Mouse (Mus musculus) stomach, embryonic 16.5 days (tissue): ENCODE results near the gene Cldn4. TPM values are rescaled to one million over a fixed set of nuclear protein-coding genes. Genes with fewer than 3 reads are reported as not detected.

ENCODE experiments used
- ATAC-seq: fragments of 200-750 bp; cut with Nextera tagmentation; 2 replicates; pipeline ENCODE4 v1.8.0; 2017; ENCODE audit warnings: moderate number of reproducible peaks, moderate TSS enrichment; ENCODE audit not compliant: insufficient read depth, low FRiP score
- H3K27ac ChIP-seq: fragments of 300-500 bp; sonication (generic); 2 replicates; pipeline ENCODE4 v1.5.1; 2014; ENCODE audit warnings: low read length
- H3K27me3 ChIP-seq: fragments of 300-500 bp; sonication (generic); 2 replicates; pipeline ENCODE4 v1.6.1; 2014; ENCODE audit warnings: low read length, control low read depth, mixed read lengths; ENCODE audit not compliant: control insufficient read depth, insufficient read depth
- H3K36me3 ChIP-seq: fragments of 300-500 bp; sonication (generic); 2 replicates; pipeline ENCODE4 v1.6.1; 2014; ENCODE audit warnings: low read length; ENCODE audit not compliant: control insufficient read depth, insufficient read depth
- H3K4me1 ChIP-seq: fragments of 300-500 bp; sonication (generic); 2 replicates; pipeline ENCODE4 v1.6.1; 2014; ENCODE audit warnings: low read length, control low read depth, mixed read lengths; ENCODE audit not compliant: control insufficient read depth, insufficient read depth
- H3K4me2 ChIP-seq: fragments of 300-500 bp; sonication (generic); 2 replicates; pipeline ENCODE4 v1.6.1; 2014; ENCODE audit warnings: low read depth, low read length, mixed read lengths
- H3K4me3 ChIP-seq: fragments of 300-500 bp; sonication (generic); replicated peaks from 2 replicates; pipeline ENCODE4 v1.5.1; 2014; ENCODE audit warnings: mild to moderate bottlenecking, low read length
- H3K9ac ChIP-seq: fragments of 300-500 bp; sonication (generic); 2 replicates; pipeline ENCODE4 v1.6.1; 2014; ENCODE audit warnings: low read length
- H3K9me3 ChIP-seq: fragments of 300-500 bp; sonication (generic); replicated peaks from 2 replicates; pipeline ENCODE4 v1.6.1; 2016; ENCODE audit warnings: low read length, control low read depth; ENCODE audit not compliant: control insufficient read depth
- WGBS: fragments of 180-500 bp; shearing (Covaris S2); extraction: QIAGEN DNeasy Blood & Tissue Kit; methylation state at CpG from one replicate; pipeline ENCODE4 v1.1.7; 2014; 5-methylcytosine and 5-hydroxymethylcytosine counted together
- polyA plus RNA-seq: library from polyadenylated mRNA; unstranded; fragments of >200 nt; fragmentation: Nextera tagmentation; extraction: Ambion mirVana; gene quantifications from 2 replicates; pipeline ENCODE4 v1.2.1, GENCODE M21; 2015

Gene Cldn4
- polyA plus RNA-seq, 1 experiment from 2014 or later, result 73.1 TPM

DNA sequence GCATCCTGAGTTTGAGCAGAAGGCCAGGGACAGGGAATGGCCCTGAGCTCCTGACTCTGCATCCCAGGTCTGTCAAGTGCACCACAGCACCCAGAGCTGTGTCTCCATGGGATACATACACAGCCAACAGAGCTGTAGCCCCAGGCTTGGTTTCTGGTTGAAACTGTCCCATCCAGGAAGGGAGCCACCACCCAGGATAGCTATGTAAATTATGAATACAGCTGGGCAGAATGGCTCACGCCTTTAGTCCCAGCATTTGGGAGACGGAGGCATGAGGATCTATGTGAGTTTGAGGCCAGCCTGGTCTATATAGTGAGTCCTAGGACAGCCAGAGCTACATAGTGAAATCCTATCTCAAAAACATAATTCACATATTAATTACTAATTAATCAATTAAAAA lies 16.7 kb downstream of the Cldn4 start:
- peaks cover 6% of the 10 kb centered on the region; the same call in 1 of the 2 replicates for H3K4me1 ChIP-seq
- no peaks in the 10 kb centered on the region for H3K27me3 ChIP-seq
- no peak overlapping the region for H3K4me2 ChIP-seq
- no peak for ATAC-seq
- H3K9me3 ChIP-seq, result no peaks in the 10 kb centered on the region
- no peak overlapping the region for H3K27ac ChIP-seq
- no peak overlapping the region for H3K9ac ChIP-seq
- no peaks in the 10 kb centered on the region for H3K36me3 ChIP-seq
- H3K4me3 ChIP-seq, result no peak overlapping the region
- WGBS, result 83% methylated on average over 2 of the region's 2 CpGs

DNA sequence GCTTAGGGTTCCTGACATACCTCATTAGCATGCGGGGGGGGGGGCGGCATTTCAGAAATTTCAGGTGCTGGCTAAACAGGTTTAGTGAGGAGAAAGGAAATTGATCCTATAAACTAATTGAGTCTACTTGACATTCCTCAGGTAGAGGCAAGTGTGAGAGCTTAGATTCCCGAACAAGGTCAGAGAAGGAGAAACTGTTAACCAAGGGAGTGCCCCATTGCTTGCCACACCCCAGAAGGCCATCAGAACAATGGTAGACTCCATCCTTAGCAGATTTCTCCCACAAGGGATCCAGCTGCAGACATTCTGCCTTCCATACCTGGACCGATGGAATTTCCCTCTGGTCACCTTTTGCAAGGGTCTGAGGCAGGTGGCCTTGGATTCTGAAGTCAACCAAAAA lies 20.0 kb downstream of the Cldn4 start:
- Histone ChIP-seq H3K4me2 (no peak overlapping the region), H3K36me3 (no peaks in the 10 kb centered on the region), H3K27me3 (no peaks in the 10 kb centered on the region), H3K9ac (no peak overlapping the region), H3K4me1 (no peaks in the 10 kb centered on the region), H3K27ac (no peak overlapping the region), H3K4me3 (no peak overlapping the region), H3K9me3 (no peaks in the 10 kb centered on the region)
- ATAC-seq, result no peak
- WGBS, result 61% methylated on average over 4 of the region's 4 CpGs

DNA sequence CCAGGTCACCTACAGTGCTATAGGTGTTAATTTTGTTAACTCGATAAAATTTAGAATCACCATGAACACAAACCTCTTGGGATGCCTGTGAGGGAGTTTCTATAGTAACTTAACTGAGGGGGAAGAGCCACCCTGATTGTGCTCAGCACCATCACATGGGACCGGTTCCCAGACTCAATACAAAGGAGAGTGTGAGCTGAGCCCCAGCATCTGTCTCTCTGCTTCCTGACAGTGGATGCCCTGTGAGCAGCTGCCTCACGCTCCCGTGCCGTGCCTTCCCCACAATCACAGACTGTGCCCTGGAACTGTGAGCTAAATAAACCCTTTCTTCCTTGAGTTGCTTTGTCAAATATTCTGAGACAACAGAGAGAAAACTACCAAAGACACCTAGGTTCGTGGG lies 23.6 kb downstream of the Cldn4 start:
- Histone ChIP-seq H3K27ac (no peak overlapping the region), H3K9me3 (no peaks in the 10 kb centered on the region), H3K4me3 (no peak overlapping the region), H3K4me2 (no peak overlapping the region), H3K36me3 (no peaks in the 10 kb centered on the region), H3K4me1 (no peaks in the 10 kb centered on the region), H3K27me3 (no peaks in the 10 kb centered on the region), H3K9ac (no peak overlapping the region)
- no peak for ATAC-seq
- WGBS, result 61% methylated on average over 6 of the region's 6 CpGs

DNA sequence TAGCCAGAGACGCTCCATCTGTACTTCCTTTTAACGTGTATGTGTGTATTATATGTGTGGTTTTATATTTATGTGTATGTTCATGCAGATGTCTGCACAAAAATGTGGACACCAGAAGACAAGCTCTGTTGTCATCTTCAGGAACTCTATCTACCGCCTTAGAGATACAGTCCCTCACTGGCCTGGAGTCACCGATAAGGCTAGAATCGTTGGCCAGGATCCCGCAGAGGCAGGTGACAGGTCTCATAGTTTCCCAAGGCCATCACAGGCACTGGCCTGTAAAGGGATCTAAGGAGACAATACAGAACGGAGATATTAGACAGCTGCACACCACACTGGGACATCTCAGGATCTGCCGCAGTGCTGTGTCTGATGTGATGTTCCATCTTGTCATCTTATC lies 25.6 kb downstream of the Cldn4 start:
- WGBS, result 86% methylated on average over 8 of the region's 8 CpGs
- Histone ChIP-seq H3K4me2 (no peak overlapping the region), H3K27me3 (no peaks in the 10 kb centered on the region), H3K4me3 (no peak overlapping the region), H3K36me3 (no peaks in the 10 kb centered on the region), H3K9ac (no peak overlapping the region), H3K9me3 (no peaks in the 10 kb centered on the region; the same call in 1 of the 2 replicates), H3K27ac (no peak overlapping the region), H3K4me1 (no peaks in the 10 kb centered on the region)
- ATAC-seq, result no peak

DNA sequence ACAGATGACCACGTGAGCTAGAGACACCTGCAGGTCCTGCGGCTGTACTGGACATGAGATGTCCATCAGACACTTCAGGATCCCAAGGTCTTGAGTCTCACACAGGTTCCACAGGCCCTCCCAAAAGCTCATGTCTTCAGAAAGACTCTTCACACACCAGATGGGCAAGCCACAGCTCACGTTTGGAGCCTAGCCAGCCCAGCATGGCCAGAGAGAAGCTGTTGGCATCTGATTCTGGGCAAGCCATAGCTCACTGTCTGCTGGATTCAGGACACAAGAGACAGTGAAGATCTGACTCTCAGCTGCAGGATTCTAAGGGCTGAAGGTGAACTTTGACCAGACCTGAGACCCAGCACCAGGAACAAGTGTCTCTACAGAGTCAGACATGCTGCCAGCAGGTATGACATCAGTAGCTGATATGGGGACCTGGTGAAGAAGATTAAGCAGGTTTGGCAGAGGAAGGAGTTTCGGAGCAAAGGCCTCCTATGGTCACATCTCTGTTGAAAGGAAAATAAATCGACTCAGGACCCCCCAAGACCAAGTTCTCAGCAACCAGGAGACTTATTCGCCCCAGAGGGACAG lies 26.5 kb downstream of the Cldn4 start:
- Histone ChIP-seq H3K9me3 (no peaks in the 10 kb centered on the region; the same call in 1 of the 2 replicates), H3K36me3 (no peaks in the 10 kb centered on the region), H3K4me3 (no peak overlapping the region), H3K9ac (no peak overlapping the region), H3K4me1 (no peaks in the 10 kb centered on the region), H3K4me2 (no peak overlapping the region), H3K27ac (no peak overlapping the region), H3K27me3 (no peaks in the 10 kb centered on the region)
- ATAC-seq, result no peak
- 75% methylated on average over 6 of the region's 6 CpGs for WGBS

DNA sequence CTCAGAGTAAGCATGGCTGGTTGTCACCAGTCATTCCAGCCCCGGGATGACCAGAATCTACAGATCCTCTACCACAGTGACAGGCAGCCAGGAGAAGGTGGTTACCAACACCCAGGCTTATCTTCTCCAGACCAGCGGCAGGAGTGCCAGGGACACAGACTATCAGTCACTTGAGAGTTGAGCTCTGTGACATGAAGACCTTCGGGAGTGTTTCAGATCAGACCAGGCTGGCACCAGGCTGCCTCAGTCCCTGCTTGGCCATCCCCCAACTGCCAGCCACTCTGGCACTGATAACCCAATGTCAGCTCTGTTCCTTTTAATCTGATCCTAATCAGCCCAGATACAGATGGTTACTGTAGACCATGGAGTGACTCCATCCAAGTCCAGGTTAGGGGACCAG lies 27.6 kb downstream of the Cldn4 start:
- peak; percentile 80 for ATAC-seq
- H3K36me3 ChIP-seq, result no peaks in the 10 kb centered on the region
- H3K27ac ChIP-seq, result no peak overlapping the region

DNA sequence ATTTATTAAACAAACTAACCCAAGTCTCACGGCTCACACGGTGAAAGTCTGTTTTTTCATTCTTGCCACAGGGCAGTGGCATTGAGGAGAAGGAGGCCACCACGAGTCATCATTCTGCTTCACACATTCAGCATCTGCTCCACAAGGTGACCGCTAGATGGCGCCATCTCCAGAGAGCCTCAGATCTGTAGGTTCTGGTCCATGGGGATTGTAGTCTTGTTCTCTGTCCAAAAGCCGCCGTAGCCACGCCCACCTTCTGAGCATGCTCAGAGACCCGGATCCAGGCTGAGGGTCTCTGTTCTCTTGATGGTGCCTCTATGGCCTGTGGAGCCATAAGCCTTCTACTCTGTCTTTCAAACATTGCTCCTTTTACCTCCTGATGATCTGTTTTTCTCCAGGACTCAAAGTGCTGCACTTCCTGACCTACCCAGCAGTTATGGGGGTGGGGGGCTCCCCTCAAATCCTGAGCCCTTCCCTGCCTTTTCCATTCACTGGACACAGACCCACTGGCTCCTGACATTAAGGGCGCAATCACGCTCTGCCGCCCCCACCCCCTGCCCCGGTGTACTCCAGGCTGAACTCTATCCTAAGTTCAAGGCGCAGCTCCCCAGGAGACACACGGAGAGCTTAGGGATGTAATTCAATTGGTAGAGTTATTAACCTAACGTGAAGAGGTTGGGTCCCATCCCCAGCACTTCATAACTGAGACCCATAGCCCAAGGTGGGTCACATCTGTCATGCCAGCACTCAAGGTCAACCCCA lies 28.5 kb downstream of the Cldn4 start:
- no peaks in the 10 kb centered on the region; the same call in 1 of the 2 replicates for H3K9me3 ChIP-seq
- no peaks in the 10 kb centered on the region for H3K27me3 ChIP-seq
- no peak for ATAC-seq
- H3K4me3 ChIP-seq, result no peak overlapping the region
- H3K4me1 ChIP-seq, result no peaks in the 10 kb centered on the region
- no peak overlapping the region for H3K9ac ChIP-seq
- no peak overlapping the region for H3K4me2 ChIP-seq
- 45% methylated on average over 16 of the region's 16 CpGs for WGBS
- H3K27ac ChIP-seq, result no peak overlapping the region
- H3K36me3 ChIP-seq, result no peaks in the 10 kb centered on the region

More for the DNA sequence above, 27.6 kb downstream of the Cldn4 start:
- no peaks in the 10 kb centered on the region; the same call in 1 of the 2 replicates for H3K9me3 ChIP-seq
- H3K9ac ChIP-seq, result no peak overlapping the region
- WGBS, result 82% methylated on average over 3 of the region's 3 CpGs
- H3K4me1 ChIP-seq, result no peaks in the 10 kb centered on the region
- H3K4me3 ChIP-seq, result no peak overlapping the region
- no peaks in the 10 kb centered on the region for H3K27me3 ChIP-seq
- H3K4me2 ChIP-seq, result no peak overlapping the region

DNA sequence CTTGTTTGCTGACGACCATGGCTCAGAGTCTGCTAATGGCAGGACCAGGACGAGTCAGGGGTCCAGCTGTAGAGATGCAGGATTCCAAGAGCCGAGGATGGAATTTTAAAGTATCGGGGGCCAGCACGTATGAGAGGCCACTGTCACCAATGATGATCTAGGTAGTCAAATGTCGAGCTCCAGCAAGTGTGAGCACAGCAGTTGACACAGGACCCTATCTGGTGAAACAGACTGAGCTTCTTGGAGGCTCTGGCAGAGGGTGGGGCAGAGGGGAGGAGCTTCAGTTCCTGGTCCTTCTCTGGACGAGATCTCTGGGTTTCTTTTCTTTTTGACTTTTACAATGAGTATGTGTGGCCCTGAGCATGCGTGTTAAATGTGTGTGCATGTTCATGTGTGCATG lies 31.4 kb downstream of the Cldn4 start, which contains the start of gene Cldn13:
Cldn13 (minus strand) TSS at position 216 of the 400 bp plus-strand sequence.
- Histone ChIP-seq H3K36me3 (no peaks in the 10 kb centered on the region), H3K4me1 (no peaks in the 10 kb centered on the region), H3K4me2 (no peak within 1 kb of the TSS), H3K9ac (no peak within 1 kb of the TSS), H3K9me3 (no peaks in the 10 kb centered on the region; the same call in 1 of the 2 replicates), H3K27ac (no peak within 1 kb of the TSS), H3K27me3 (no peaks in the 10 kb centered on the region), H3K4me3 (no peak within 1 kb of the TSS)
- no peak for ATAC-seq
- whole genome bisulfite sequencing, result 68% methylated on average over 8 of the region's 8 CpGs

DNA sequence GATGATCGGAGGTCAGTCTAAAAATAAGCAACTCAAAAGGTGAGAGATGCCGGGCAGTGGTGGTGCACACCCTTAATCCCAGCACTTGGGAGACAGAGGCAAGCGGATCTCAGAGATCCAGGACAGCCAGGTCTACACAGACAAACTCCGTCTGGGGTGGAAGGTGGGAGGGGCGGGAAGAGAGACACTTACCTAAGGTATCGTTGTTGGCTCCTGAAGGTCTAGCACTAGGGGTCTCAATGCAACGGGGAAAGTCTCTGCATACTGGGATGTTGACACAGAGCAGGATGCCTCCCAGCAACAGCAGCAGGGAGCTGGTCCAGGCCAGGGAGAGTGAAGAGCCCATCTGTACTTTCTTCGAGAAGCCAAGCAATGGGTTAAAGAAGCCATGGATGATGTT lies 32.2 kb downstream of the Cldn4 start:
- Histone ChIP-seq H3K4me1 (no peaks in the 10 kb centered on the region), H3K4me3 (no peak overlapping the region), H3K27ac (no peak overlapping the region), H3K27me3 (no peaks in the 10 kb centered on the region), H3K9me3 (no peaks in the 10 kb centered on the region; the same call in 1 of the 2 replicates), H3K9ac (no peak overlapping the region), H3K4me2 (no peak overlapping the region), H3K36me3 (no peaks in the 10 kb centered on the region)
- ATAC-seq, result no peak
- WGBS, result 73% methylated on average over 8 of the region's 8 CpGs
